Mouse (Mus musculus): Measurements from ENCODE around the gene Slc25a23. TPM values are rescaled to one million over a fixed set of nuclear protein-coding genes. Genes with fewer than 3 reads are reported as not detected.
A peak's percentile ranks its signal among the peaks of the same experiment; 100 is the strongest.
"Not testable (repeated sequence)": the region's sequence is repeated elsewhere in the genome, so short reads cannot be mapped to it uniquely, and the experiment has no call there.

Slc25a23 gene
- polyA plus RNA-seq, 1 experiment from 2014 or later: 27.6 TPM

DNA sequence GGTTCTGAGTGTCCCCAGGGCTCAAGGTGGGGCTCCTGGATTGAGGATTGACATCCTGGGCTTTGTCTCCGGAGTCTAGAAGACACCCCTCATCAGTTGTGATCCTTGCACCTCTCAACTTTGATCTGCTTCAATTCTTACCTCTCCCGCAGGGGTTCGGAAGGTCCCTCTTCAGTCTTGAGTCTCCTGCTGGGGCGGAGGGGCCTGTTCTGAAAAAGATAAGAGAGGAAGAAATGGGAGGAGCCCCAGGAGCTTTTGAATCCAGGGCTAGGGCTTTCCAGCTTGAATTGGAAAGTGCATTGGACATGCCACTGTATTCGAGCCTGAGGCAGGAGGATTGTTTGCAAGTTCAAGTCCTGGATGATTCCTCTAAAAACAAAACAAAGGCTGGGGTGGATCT, 7.2 kb upstream of the Slc25a23 start:
- no peak overlapping the region for H3K9ac ChIP-seq
- H3K27me3 ChIP-seq: peaks cover 44% of the 10 kb centered on the region
- WGBS: 64% methylated on average over 5 of the region's 5 CpGs
- no peak overlapping the region for H3K4me2 ChIP-seq
- H3K4me3 ChIP-seq: no peak overlapping the region
- no peaks in the 10 kb centered on the region for H3K36me3 ChIP-seq
- no peaks in the 10 kb centered on the region for H3K9me3 ChIP-seq
- no peak for ATAC-seq (ENCODE audit: low FRiP score)
- H3K4me1 ChIP-seq (replicated peaks): peaks cover 14% of the 10 kb centered on the region
- no peak overlapping the region for H3K27ac ChIP-seq

DNA sequence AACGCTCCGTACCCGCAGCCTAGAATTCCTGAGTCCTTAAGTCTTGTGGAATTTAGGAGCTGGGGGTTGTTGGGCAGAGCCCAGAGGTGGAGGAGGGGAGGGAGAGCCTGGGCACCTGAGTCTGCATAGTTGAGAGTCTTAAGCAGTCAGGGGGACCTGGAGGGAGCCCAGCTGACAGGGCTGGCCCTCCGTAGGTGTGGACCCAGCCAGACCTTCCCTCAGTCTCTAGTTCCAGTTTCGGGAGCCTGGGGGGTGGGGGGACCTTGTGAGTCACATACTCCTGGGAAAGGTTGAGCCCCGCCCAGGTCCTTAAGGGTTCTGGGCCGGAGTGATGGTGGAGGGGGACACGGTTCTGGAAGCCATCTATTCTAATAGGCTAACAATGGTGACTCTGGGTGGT, 3.4 kb upstream of the Slc25a23 start:
- ATAC-seq (ENCODE audit: low FRiP score): no peak
- Histone ChIP-seq H3K9me3 (no peaks in the 10 kb centered on the region), H3K36me3 (no peaks in the 10 kb centered on the region), H3K4me2 (no peak overlapping the region), H3K27me3 (peaks cover 55% of the 10 kb centered on the region), H3K27ac (no peak overlapping the region), H3K4me1 (replicated peaks) (peaks cover 23% of the 10 kb centered on the region), H3K9ac (no peak overlapping the region), H3K4me3 (no peak overlapping the region)
- WGBS: 11% methylated on average over 8 of the region's 8 CpGs

DNA sequence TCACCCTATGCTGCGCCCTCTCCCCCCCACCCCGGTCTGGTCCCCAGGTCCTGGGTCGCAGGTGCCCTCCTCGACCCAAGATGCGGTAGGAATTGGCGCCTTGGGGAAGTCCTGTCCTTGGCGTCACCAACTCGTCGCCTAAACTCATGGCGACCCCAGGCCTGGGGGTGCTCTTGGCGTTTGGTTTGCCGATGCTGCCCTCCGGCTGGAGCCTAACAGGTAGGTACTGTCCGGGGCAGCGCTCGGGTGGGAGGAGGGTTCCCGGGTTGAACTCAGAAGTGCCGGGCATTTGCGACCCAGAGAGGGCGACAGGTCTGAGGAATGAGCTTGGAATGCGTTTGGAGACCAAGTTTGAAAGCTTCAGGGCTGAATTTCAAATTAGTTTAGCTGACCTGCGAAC, 2.9 kb upstream of the Slc25a23 start:
- peak overlapping the region; percentile 34; the same call in 1 of the 2 replicates for H3K4me3 ChIP-seq
- peak overlapping the region; percentile 53 for H3K4me2 ChIP-seq
- peaks cover 54% of the 10 kb centered on the region for H3K27me3 ChIP-seq
- no peak overlapping the region for H3K27ac ChIP-seq
- H3K9ac ChIP-seq: no peak overlapping the region
- WGBS: under 1% methylated on average over 22 of the region's 22 CpGs
- H3K9me3 ChIP-seq: no peaks in the 10 kb centered on the region
- no peak for ATAC-seq (ENCODE audit: low FRiP score)
- H3K4me1 ChIP-seq (replicated peaks): peaks cover 25% of the 10 kb centered on the region
- no peaks in the 10 kb centered on the region for H3K36me3 ChIP-seq

DNA sequence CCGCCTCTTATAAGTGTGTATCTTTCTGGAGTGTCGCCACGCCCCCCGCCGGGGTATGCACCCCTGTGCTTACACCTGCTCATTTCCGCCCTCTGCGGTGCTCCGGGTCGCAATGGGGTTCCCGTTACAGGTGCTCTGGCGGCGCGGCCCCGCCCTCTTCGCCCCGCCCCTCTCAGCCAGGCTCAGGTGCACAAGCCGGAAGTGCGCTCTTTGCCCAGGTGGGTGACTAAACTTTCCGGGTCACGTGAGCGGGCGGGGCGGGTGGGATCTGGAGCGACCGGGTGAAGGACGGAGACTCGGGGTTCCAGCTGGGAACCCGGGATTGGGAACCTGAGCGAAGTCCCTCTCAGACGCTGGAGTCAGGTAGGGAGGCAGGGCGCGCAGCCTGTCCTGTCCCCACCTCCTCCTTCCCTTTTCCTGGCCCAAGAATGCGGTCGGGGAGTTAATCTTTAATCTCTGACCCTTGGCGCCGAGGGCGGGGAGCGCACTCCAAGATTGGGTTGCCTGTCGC, 2.4 kb upstream of the Slc25a23 start:
- Histone ChIP-seq H3K4me1 (replicated peaks) (peaks cover 25% of the 10 kb centered on the region), H3K27me3 (peaks cover 49% of the 10 kb centered on the region), H3K27ac (no peak overlapping the region), H3K9me3 (no peaks in the 10 kb centered on the region), H3K36me3 (peaks cover 3% of the 10 kb centered on the region), H3K9ac (peak overlapping the region; percentile 19; the same call in 1 of the 2 replicates), H3K4me3 (peak overlapping the region; percentile 34), H3K4me2 (peak overlapping the region; percentile 53)
- 1% methylated on average over 39 of the region's 39 CpGs for WGBS
- ATAC-seq (ENCODE audit: low FRiP score): no peak

DNA sequence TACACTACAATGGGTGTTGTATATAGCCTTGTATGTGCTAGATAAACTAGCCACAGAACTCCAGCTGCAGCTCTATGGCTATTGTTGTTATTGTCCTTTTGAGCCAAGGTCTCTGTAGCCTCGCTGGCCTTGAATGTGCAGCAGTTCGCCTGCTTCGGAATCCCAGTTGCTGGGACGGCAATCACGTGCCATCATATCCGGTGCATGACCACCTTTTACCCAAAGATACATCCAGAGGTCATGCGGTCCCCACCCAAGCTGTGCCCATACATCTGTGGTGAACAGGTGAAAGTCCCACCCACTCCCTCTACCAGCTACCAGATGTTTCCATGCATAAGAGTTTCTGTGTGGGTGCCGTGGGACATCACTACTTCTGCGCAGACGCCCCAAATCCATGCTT, 1.4 kb upstream of the Slc25a23 start:
- H3K9me3 ChIP-seq: no peaks in the 10 kb centered on the region
- peaks cover 46% of the 10 kb centered on the region for H3K27me3 ChIP-seq
- ATAC-seq (ENCODE audit: low FRiP score): no peak
- peaks cover 9% of the 10 kb centered on the region for H3K36me3 ChIP-seq
- H3K27ac ChIP-seq: 0 out of 2 replicates have a peak overlapping the region, but pooled peaks have one; percentile 85
- no peak overlapping the region for H3K9ac ChIP-seq
- H3K4me1 ChIP-seq (replicated peaks): peaks cover 25% of the 10 kb centered on the region
- peak overlapping the region; percentile 66 for H3K4me2 ChIP-seq
- 42% methylated on average over 10 of the region's 10 CpGs for WGBS
- peak overlapping the region; percentile 84 for H3K4me3 ChIP-seq

DNA sequence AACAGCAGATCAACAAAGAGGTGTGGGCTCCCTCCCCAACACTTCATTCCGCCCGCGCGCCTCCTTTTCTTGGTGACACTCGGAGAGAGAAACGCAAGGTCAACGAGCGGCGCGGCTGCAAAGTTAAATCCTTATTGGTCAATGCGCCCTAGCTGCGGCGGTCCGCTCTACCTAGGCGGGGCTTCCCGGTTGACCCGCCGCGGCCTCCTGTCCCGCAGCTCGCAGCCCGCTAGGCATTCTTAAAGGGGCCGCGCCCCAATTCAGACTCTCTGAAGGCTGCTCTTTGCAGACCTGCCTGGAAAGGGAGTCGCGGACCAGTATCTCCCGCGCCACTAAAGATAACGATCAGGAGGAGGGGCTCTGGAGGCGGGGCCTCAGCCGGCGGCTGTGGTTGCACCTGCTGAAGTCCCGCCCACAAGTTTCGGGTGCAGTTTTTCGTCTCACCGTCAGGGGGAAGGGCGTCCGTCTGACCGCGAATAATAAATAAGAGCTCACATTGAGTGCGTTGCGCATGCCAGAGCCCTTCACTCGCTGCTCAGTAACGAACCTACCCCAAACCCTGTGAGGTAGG, 653 bp upstream of the Slc25a23 start:
- Histone ChIP-seq H3K36me3 (peaks cover 17% of the 10 kb centered on the region), H3K9me3 (no peaks in the 10 kb centered on the region), H3K4me1 (replicated peaks) (peaks cover 25% of the 10 kb centered on the region), H3K4me2 (peak overlapping the region; percentile 66), H3K4me3 (peak overlapping the region; percentile 84), H3K27ac (peak overlapping the region; percentile 85), H3K9ac (peak overlapping the region; percentile 85), H3K27me3 (peaks cover 43% of the 10 kb centered on the region)
- under 1% methylated on average over 44 of the region's 44 CpGs for whole genome bisulfite sequencing
- ATAC-seq (ENCODE audit: low FRiP score): peak; percentile 92

DNA sequence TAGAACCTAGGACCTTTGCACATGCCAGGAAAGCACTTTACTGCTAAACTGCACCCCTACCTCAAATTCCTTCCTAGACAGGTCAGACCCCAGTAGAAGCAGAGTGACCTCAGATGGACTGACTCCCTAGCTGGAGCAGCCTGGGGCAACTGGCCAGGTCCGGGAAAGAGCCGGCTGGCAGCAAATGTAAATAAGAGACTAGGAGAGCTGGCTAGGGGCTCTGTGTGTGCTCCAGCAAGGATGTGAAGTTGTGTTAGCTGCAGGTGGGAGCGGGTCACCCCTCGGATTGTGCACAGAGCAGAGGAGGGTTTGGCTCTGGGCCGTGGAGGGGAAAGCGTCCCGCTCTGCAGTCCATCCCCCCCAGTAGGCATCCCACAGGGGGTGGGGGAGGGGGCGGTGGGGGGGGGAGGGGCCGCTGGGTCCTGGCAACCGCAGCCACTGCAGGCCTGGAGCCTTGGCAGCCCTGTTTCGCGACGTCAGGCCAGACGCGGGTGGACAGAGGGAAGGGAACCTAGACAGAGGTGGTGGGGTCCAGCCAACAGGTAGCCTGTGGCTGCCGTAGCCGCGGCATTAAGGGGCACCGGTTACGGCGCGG, 675 bp downstream of the Slc25a23 start, which contains the start of gene Crb3:
Crb3 (plus strand) TSS at position 215 of the 595 bp plus-strand sequence.
- Histone ChIP-seq H3K27me3 (peaks cover 30% of the 10 kb centered on the region), H3K4me2 (peak within 1 kb of the TSS; percentile 66), H3K9me3 (no peaks in the 10 kb centered on the region), H3K27ac (peak within 1 kb of the TSS; percentile 85), H3K4me3 (peak within 1 kb of the TSS; percentile 84), H3K36me3 (peaks cover 30% of the 10 kb centered on the region), H3K4me1 (replicated peaks) (peaks cover 25% of the 10 kb centered on the region), H3K9ac (peak within 1 kb of the TSS; percentile 85)
- 1% methylated on average over 15 of the region's 22 CpGs for WGBS
- peak; percentile 8 for ATAC-seq (ENCODE audit: low FRiP score)

DNA sequence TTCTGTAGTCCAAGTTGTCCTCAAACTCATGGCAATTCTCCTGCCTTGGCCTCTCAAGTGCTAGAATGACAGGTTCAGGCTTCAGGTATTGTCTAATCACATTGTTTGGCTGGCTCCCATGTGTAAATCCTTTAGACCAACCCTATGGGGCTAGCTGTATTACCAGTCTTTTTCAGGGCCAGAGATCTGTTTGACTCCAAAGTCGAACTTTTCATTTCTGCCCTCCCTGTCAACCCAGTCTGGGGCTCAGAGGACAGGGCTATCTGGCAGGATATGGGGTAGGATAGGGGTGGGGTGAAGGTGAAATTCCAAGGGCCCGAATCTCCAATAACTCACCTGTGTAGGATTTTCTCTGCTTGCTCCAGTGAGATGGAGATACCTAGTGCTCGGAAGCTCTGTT, 3.4 kb downstream of the Slc25a23 start:
- H3K4me1 ChIP-seq (replicated peaks): peaks cover 14% of the 10 kb centered on the region
- peaks cover 4% of the 10 kb centered on the region for H3K27me3 ChIP-seq
- no peaks in the 10 kb centered on the region for H3K9me3 ChIP-seq
- 87% methylated on average over 3 of the region's 3 CpGs for WGBS
- no peak overlapping the region for H3K27ac ChIP-seq
- no peak for ATAC-seq (ENCODE audit: low FRiP score)
- peaks cover 57% of the 10 kb centered on the region for H3K36me3 ChIP-seq
- no peak overlapping the region for H3K9ac ChIP-seq
- no peak overlapping the region for H3K4me2 ChIP-seq
- H3K4me3 ChIP-seq: no peak overlapping the region

DNA sequence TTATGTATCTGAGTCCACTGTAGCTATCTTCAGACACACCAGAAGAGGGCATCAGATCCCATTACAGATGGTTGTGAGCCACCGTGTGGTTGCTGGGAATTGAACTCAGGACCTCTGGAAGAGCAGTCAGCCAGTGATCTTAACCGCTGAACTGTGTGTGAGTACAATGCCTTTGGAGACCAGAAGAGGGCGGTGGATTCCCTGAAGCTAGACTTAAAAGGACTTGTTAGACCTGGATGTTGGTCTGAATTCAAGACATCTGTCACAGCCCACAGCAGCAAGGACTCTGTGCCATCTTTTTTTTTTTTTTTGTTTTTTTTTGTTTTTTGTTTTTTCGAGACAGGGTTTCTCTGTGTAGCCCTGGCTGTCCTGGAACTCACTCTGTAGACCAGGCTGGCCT, 8.0 kb downstream of the Slc25a23 start:
- not testable (repeated sequence) for H3K4me3 ChIP-seq; H3K27ac ChIP-seq; H3K9me3 ChIP-seq; H3K4me1 ChIP-seq (replicated peaks); H3K9ac ChIP-seq; H3K27me3 ChIP-seq; H3K4me2 ChIP-seq; ATAC-seq (ENCODE audit: low FRiP score)
- H3K36me3 ChIP-seq: peaks cover 89% of the 10 kb centered on the region
- 88% methylated on average over 4 of the region's 4 CpGs for WGBS

DNA sequence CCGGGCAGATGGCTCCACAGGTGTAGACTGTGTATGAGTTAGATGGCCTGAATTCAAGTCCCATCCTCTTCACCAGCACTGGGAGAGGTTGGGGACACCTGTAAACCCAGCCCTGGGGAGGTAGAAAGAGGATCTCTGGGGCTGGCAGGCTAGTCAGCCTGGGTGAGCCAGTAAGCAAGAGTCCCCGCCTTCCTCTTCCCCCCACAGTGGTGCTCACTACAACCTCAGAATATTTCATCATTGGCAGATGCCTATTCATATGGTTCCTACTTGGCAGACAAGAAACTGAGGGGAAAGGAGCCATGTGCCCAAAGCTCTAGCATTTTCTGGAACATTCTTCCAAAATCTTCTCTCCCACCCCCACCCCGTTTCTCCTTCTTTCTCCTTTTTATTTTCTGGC, 10.8 kb downstream of the Slc25a23 start:
- Histone ChIP-seq H3K27me3 (no peaks in the 10 kb centered on the region), H3K36me3 (peaks cover 82% of the 10 kb centered on the region), H3K9ac (no peak overlapping the region), H3K9me3 (no peaks in the 10 kb centered on the region), H3K4me1 (replicated peaks) (no peaks in the 10 kb centered on the region), H3K4me3 (no peak overlapping the region), H3K4me2 (no peak overlapping the region), H3K27ac (no peak overlapping the region)
- ATAC-seq (ENCODE audit: low FRiP score): no peak
- WGBS: 93% methylated on average over 3 of the region's 3 CpGs

DNA sequence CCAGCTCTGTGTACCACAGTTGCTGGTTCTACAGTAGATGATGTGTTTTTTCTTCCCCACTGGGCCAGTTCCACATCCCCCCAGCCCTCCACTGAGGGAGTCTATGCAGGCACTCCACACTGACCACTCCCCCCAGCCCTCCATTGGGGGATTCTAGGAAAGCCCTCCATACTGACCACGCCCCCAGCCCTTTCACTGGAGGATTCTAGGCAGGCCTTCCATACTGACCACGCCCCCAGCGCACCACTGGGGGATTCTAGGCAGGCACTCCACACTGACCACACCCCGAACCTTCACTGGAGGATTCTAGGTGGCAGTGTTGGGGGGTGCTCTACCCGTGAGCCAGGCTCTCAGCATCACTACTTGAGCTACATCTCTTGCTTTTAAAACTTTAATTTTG, 12.3 kb downstream of the Slc25a23 start:
- 44% methylated on average over 5 of the region's 5 CpGs for WGBS
- Histone ChIP-seq H3K9ac (no peak overlapping the region), H3K4me2 (no peak overlapping the region), H3K27me3 (no peaks in the 10 kb centered on the region), H3K4me1 (replicated peaks) (no peaks in the 10 kb centered on the region), H3K36me3 (peaks cover 68% of the 10 kb centered on the region), H3K27ac (no peak overlapping the region), H3K4me3 (no peak overlapping the region), H3K9me3 (no peaks in the 10 kb centered on the region)
- no peak for ATAC-seq (ENCODE audit: low FRiP score)

DNA sequence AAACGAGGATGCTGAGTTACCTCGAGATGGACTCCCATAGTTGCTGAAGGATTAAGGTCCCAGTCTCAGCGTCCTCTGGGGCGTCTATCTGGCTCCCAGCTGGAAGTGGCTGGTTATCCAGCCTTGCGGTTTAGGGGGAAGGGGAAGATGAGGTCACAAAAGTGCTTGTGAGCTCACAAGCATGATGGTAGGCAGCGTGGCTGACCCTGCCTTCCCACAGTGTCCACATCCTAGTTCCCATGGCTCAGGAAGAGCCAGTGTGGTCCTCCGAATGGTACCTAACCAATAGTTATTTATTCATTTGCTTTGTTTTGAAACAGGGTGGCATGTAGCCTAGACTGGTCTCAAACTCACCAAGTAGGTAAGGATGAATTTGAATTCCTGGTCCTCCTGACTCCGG, 18.1 kb downstream of the Slc25a23 start, which contains the start of gene Slc25a41:
Slc25a41 (minus strand) TSS at position 101 of the 400 bp plus-strand sequence.
- no peaks in the 10 kb centered on the region for H3K4me1 ChIP-seq (replicated peaks)
- H3K9ac ChIP-seq: 0 out of 2 replicates have a peak within 1 kb of the TSS, but pooled peaks have one; percentile 29
- no peak within 1 kb of the TSS for H3K4me2 ChIP-seq
- ATAC-seq (ENCODE audit: low FRiP score): no peak
- WGBS: 75% methylated on average over 8 of the region's 8 CpGs
- peaks cover 22% of the 10 kb centered on the region for H3K27me3 ChIP-seq
- no peaks in the 10 kb centered on the region for H3K9me3 ChIP-seq
- no peak within 1 kb of the TSS for H3K27ac ChIP-seq
- peaks cover 20% of the 10 kb centered on the region for H3K36me3 ChIP-seq
- H3K4me3 ChIP-seq: no peak within 1 kb of the TSS

DNA sequence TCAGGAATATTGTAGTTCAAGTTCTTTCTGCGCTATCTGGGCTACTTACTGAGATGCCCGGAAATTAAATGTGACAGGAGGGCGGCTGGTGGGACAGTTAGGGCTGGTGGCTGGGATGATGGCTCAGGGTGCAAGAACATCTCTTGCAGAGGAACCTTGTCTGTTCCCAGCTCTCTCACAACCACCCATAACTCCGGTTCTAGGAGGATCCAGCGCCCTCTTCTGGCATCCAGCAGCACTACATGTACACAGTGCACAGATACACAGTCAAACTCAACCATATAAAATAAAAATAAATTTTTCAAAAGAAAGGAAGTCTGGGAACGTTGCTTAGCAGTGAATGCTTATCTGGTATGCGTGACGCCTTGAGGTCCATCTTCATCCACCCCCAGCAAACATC, 20.7 kb downstream of the Slc25a23 start:
- H3K4me3 ChIP-seq: no peak overlapping the region
- H3K9ac ChIP-seq: no peak overlapping the region
- no peak for ATAC-seq (ENCODE audit: low FRiP score)
- H3K27ac ChIP-seq: no peak overlapping the region
- H3K4me2 ChIP-seq: no peak overlapping the region
- peaks cover 27% of the 10 kb centered on the region for H3K27me3 ChIP-seq
- H3K36me3 ChIP-seq: no peaks in the 10 kb centered on the region
- 45% methylated on average over 8 of the region's 8 CpGs for WGBS
- no peaks in the 10 kb centered on the region for H3K4me1 ChIP-seq (replicated peaks)
- no peaks in the 10 kb centered on the region for H3K9me3 ChIP-seq
